Mouse (Mus musculus) lung, postnatal 0 days (tissue): ENCODE measurements around the gene Ush1c.

Experiments
- CTCF ChIP-seq: IDR thresholded peaks from 2 replicates; pipeline ENCODE4 v1.5.1; 2016; ENCODE audit warnings: antibody characterized with exemption, mild to moderate bottlenecking
- EP300 ChIP-seq: IDR thresholded peaks from 2 replicates; pipeline ENCODE4 v1.6.1; 2016; ENCODE audit warnings: antibody characterized with exemption, mild to moderate bottlenecking, control low read depth

DNA sequence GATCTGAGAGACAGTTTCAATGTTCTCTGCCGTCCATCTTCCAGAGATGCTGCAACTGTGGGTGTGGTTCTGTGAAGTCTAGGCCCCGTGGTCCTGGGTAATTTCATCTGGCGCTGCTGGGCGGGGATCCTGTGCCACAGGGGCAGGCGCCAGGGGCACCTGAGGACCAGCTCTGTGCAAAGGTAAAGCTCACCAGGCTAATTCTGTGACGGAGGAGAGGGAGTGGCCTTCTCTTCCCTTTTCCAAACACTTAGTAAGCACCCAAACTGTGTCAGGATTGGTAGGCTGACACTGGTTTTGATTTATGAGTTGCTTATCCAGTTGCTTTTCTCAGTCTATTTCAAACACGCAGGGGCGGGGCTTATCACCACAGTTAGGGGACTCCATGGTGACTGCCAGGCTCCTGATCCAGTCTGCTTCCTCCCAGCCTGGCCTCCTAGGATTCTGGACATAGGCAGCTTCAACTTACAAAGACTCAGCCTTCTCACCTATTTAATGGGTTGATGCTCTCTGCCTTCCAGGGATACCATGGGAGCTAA is 17.6 kb downstream of the Ush1c start:
- TF ChIP-seq CTCF (no peak), EP300 (no peak)
